Mouse (Mus musculus): ENCODE measurements around the gene Dlg4.
"Not testable (repeated sequence)": the region's sequence is repeated elsewhere in the genome, so short reads cannot be mapped to it uniquely, and the experiment has no call there.

Dlg4 gene

GRCm38 (mm10) chr11:69996161-69997061 is 20.3 kb upstream of the Dlg4 start:
- peak; percentile 68 to 75 for DNase-seq

GRCm38 (mm10) chr11:69997070-69997509 is 19.7 kb upstream of the Dlg4 start:
- peak; percentile 85 for DNase-seq

GRCm38 (mm10) chr11:69998567-69999491 is 17.9 kb upstream of the Dlg4 start:
- peak in 1 of 2 experiments; percentile 47 for DNase-seq

- DNase-seq: no peak
Observed at GRCm38 (mm10) chr11:69999666-70000065, 17.1 kb upstream of the Dlg4 start.

- peak; percentile 91 to 94 for DNase-seq
Observed at GRCm38 (mm10) chr11:70000396-70000898, 16.3 kb upstream of the Dlg4 start, which contains the start of gene Dvl2. Gene Dvl2 (plus strand): TSS chr11:70000595.

GRCm38 (mm10) chr11:70001159-70001558 is 15.6 kb upstream of the Dlg4 start:
- DNase-seq: no peak

GRCm38 (mm10) chr11:70001865-70002264 is 14.9 kb upstream of the Dlg4 start:
- DNase-seq: peak in 1 of 2 experiments; percentile 81

GRCm38 (mm10) chr11:70002471-70002870 is 14.3 kb upstream of the Dlg4 start:
- peak in 1 of 2 experiments; percentile 13 for DNase-seq

- DNase-seq: peak in 1 of 2 experiments; percentile 24
Observed at GRCm38 (mm10) chr11:70005521-70005920, 11.2 kb upstream of the Dlg4 start.

GRCm38 (mm10) chr11:70010033-70010432 is 6.7 kb upstream of the Dlg4 start:
- no peak for DNase-seq

GRCm38 (mm10) chr11:70010548-70010947 is 6.2 kb upstream of the Dlg4 start:
- no peak for DNase-seq

- DNase-seq: no peak
Observed at GRCm38 (mm10) chr11:70010961-70011360, 5.8 kb upstream of the Dlg4 start.

- no peak for DNase-seq
Observed at GRCm38 (mm10) chr11:70012931-70013330, 3.8 kb upstream of the Dlg4 start.

- peak in 1 of 2 experiments; percentile 9 for DNase-seq
Observed at GRCm38 (mm10) chr11:70013408-70013807, 3.3 kb upstream of the Dlg4 start.

- no peak for DNase-seq
Observed at GRCm38 (mm10) chr11:70014051-70014450, 2.7 kb upstream of the Dlg4 start.

GRCm38 (mm10) chr11:70014880-70015558 is 1.7 kb upstream of the Dlg4 start, which contains the start of gene Acadvl:
Gene Acadvl (minus strand): TSS chr11:70015411.
- peak; percentile 91 to 92 for DNase-seq

GRCm38 (mm10) chr11:70015677-70016076 is 1.1 kb upstream of the Dlg4 start:
- DNase-seq: no peak

- not testable (repeated sequence) for DNase-seq
Observed at GRCm38 (mm10) chr11:70016177-70016576, 565 bp upstream of the Dlg4 start.

GRCm38 (mm10) chr11:70017199-70017767 is 541 bp downstream of the Dlg4 start:
- DNase-seq: peak in 1 of 2 experiments; percentile 22

- peak; percentile 88 to 93 for DNase-seq
Observed at GRCm38 (mm10) chr11:70018131-70018990, 1.6 kb downstream of the Dlg4 start.
